Mouse (Mus musculus) left cerebral cortex, adult 9 months (tissue): ENCODE data around the gene Gm45062.

Experiments used
- DNase-seq, 2 experiments: peaks; one replicate each; pipeline ENCODE4 v3.0.0; 2022; ENCODE audit warnings: low spot score in 2 of 2

The Gm45062 gene

GRCm38 (mm10) chr6:8473498-8473897 lies 214.2 kb downstream of the Gm45062 start:
- DNase-seq = peak in 1 of 2 experiments; percentile 7

GRCm38 (mm10) chr6:8474316-8474715 lies 215.1 kb downstream of the Gm45062 start:
- no peak for DNase-seq

GRCm38 (mm10) chr6:8474820-8475219 lies 215.6 kb downstream of the Gm45062 start:
- no peak for DNase-seq

- DNase-seq = no peak
These were observed 219.9 kb downstream of the Gm45062 start for GRCm38 (mm10) chr6:8479176-8479575.

GRCm38 (mm10) chr6:8484437-8485275 lies 225.4 kb downstream of the Gm45062 start:
- DNase-seq = no peak

GRCm38 (mm10) chr6:8485414-8486175 lies 226.3 kb downstream of the Gm45062 start:
- DNase-seq = no peak

- no peak for DNase-seq
These were observed 227.3 kb downstream of the Gm45062 start for GRCm38 (mm10) chr6:8486391-8487043.

- no peak for DNase-seq
These were observed 228.0 kb downstream of the Gm45062 start for GRCm38 (mm10) chr6:8487044-8487853.

GRCm38 (mm10) chr6:8488249-8488648 lies 229.0 kb downstream of the Gm45062 start:
- no peak for DNase-seq

GRCm38 (mm10) chr6:8489266-8489665 lies 230.0 kb downstream of the Gm45062 start:
- DNase-seq = no peak

GRCm38 (mm10) chr6:8489938-8490585 lies 230.8 kb downstream of the Gm45062 start:
- no peak for DNase-seq

- no peak for DNase-seq
These were observed 233.0 kb downstream of the Gm45062 start for GRCm38 (mm10) chr6:8492248-8492647.

- no peak for DNase-seq
These were observed 236.0 kb downstream of the Gm45062 start for GRCm38 (mm10) chr6:8495109-8495826.

GRCm38 (mm10) chr6:8495827-8496222 lies 236.6 kb downstream of the Gm45062 start:
- no peak for DNase-seq

GRCm38 (mm10) chr6:8497234-8497867 lies 238.1 kb downstream of the Gm45062 start:
- DNase-seq = no peak

GRCm38 (mm10) chr6:8497868-8498257 lies 238.6 kb downstream of the Gm45062 start:
- DNase-seq = no peak

- no peak for DNase-seq
These were observed 239.7 kb downstream of the Gm45062 start for GRCm38 (mm10) chr6:8498961-8499360.

GRCm38 (mm10) chr6:8503953-8504352 lies 244.7 kb downstream of the Gm45062 start:
- DNase-seq = no peak

- no peak for DNase-seq
These were observed 245.4 kb downstream of the Gm45062 start for GRCm38 (mm10) chr6:8504521-8505228.
